Mouse (Mus musculus) heart, adult 2 months (tissue): ENCODE results near the gene Fgd4.

Source experiments
- EP300 ChIP-seq: fragments of 200-500 bp; IDR thresholded peaks from 2 replicates; pipeline ENCODE4 v1.6.1; 2011; ENCODE audit warnings: low read depth, low read length, control low read depth; ENCODE audit not compliant: insufficient read depth
- POLR2A ChIP-seq: fragments of 200-500 bp; IDR thresholded peaks from 2 replicates; pipeline ENCODE4 v1.6.1; 2011; ENCODE audit warnings: mild to moderate bottlenecking, low read depth, low read length, control low read depth; ENCODE audit not compliant: insufficient read depth

- TF ChIP-seq POLR2A, result no peak
- TF ChIP-seq EP300, result no peak
Measured at GRCm38 (mm10) chr16:16592622-16593021, 7.7 kb downstream of the Fgd4 start.
